Mouse (Mus musculus): Measurements from ENCODE around the gene Oxt.

Oxt gene

DNA sequence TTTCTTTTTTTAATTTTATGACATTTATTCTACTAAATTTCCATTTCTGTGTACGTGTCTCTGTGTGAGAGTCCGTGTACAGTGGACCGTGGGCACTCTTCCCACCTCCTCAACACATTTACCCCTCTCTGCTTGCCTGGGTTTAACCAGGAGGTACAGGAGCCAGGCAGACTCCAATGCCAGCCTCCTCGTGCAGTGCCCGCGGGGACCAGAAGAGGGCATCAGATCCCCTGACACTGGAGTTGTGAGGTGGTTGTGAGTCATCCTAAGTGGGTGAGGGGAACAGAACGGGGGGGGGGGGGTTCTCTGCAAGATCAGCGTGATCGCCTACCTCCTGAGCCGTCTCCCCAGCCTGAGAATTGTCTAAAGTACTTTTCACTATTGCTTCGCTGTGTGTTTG is 2.2 kb downstream of the Oxt start:
- no peak for DNase-seq (ENCODE audit: low read depth, low spot score)

DNA sequence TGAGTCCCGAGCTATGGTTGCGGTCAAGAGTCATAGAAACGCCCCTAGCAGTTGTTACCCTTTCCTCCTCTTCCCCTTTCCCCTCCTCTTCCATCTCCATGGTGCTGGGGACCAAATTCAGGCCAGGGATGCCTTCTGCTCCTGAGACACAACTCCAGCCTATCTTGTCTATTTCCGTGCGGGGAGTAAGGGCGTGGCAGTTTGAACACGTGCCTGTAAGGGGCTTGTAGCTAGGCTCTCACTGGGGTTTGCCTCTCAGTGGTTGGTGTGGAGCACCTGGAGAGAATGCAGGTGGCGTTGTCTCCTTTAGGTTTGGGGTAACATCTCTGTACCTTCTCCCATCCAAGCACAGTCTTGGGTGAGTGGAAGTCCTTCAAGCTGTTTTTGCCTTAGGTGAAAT is 3.8 kb downstream of the Oxt start:
- no peak for DNase-seq (ENCODE audit: low read depth, low spot score)

DNA sequence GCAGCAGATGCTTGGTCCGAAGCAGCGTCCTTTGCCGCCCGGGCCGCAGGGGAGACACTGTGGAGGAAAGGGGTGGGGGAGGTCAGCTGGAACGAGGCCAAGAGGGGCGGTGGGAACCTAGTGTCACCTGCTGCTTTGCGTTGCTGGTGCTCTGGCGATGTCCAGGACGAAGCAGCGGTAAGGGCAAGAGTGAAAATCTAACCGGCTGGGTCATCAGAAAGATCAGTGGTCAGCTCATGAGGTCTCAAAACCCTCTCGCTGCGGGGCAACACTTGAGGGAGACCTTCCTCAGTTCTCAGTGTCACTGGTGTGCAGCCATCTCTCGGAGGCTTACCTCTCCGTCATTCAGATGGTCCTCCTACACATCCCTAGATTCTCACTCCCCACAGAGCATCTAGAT is 5.2 kb downstream of the Oxt start:
- no peak for DNase-seq (ENCODE audit: low read depth, low spot score)

DNA sequence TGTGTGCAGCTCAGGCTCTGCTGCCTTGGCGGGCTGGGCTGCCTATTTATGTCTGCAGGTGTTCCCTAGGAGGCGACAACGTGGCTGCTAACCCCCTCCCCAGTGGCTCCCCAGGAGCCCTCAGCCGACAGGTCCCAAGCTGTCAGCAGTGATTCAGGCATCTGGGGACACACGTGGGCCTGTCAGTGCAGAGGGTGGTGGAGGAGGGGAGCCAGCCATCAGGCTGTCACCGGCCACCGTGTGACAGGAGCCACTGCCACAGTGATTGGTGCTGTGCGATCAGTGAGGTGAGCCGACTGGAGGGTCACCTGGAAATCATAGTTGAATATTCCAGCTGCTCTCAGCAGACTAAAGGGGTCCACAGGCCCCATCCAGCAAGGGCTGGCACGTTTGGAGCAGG is 6.6 kb downstream of the Oxt start, which contains the start of gene Avp:
Gene Avp (minus strand): TSS at position 3 of the 400 bp plus-strand sequence.
- DNase-seq (ENCODE audit: low read depth, low spot score) = no peak

DNA sequence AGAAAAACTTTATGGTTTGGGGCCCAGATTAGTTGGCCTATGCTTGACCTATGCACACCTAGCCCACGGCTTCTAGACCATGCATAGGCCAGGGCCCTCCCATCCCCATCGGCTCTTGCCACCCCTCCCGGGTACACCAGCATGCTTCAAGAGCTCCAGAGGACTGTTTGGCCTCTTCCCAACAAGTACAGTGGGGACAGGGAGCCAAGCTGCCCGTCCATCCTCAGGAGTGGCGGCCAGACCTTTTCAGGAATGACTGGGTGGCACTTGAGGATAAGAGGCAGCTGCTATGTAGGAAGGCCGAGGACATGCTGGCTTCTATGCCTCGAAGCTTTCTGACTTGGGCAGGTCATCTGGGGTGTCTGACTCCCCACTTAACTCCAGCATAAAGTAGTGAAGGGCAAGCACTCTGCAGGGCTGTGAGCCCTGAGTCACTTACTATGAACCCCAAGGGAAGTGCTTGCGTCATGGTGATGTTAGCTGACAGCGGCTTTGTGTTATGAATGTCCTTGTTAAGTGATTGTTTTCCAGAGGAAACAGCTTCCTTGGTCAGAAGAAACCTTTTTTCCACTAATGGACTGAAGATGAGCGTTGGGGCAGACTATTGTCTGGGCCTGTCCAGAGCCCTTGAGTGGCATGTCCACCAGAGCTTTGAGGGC is 8.1 kb downstream of the Oxt start:
- DNase-seq (ENCODE audit: low read depth, low spot score) = no peak

DNA sequence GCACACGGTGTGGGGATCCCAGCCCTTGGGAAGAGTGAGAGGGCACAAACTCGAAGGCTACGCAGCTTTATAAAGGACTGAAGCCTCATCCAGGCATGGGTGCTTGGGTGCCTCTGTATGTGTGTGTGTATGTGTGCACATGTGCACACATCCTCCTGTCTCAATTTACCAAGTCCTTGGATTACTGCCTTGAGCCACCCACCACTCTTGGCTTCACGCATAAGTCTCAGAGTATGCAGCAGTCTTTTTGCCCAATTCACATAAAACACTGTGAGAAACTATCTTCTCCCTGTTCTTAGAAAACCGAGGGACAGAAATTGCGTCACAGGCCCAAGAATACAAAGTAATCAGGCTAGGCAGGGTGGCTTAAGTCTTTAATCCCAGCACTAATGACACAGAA is 10.0 kb downstream of the Oxt start:
- no peak for DNase-seq (ENCODE audit: low read depth, low spot score)

DNA sequence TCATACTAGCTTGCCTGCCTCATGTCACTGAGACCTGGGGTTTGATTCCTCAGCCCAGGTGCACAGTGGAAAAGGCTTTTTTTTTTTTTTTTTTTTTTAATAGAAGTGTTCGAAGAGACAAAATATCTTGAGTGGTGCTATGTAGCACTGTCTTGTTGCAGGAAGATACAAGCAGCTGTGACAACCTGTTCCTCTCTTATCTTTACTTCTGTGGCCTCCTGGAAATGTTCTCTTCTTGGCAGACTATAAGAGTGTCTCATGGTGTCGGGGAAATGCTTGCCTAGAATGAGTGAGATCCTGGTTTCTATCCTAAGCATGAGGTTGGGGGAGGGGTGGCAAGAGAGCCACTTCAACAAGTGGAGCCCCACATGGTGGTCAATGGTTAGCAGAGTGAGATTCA is 12.4 kb downstream of the Oxt start:
- no peak for DNase-seq (ENCODE audit: low read depth, low spot score)

DNA sequence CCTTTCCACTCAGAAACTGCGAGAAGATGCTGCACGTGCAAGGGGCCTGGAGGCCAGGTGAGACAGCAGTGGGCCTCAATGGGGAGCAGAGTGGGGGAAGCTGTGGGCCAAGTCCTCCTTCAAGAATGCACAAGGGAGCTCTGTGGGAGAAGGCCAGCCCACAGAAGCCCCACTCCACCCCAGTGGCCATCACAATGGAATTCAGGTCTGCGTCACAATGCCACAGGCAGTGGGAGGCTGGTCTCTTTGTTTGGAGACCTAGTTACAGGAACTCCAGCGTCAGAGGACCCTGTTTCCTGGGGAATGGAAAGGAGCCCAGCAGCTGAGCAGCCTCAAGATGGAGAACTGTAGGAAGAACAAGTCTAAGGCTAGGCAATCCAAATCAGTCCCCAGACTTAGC is 13.2 kb downstream of the Oxt start:
- no peak for DNase-seq (ENCODE audit: low read depth, low spot score)

DNA sequence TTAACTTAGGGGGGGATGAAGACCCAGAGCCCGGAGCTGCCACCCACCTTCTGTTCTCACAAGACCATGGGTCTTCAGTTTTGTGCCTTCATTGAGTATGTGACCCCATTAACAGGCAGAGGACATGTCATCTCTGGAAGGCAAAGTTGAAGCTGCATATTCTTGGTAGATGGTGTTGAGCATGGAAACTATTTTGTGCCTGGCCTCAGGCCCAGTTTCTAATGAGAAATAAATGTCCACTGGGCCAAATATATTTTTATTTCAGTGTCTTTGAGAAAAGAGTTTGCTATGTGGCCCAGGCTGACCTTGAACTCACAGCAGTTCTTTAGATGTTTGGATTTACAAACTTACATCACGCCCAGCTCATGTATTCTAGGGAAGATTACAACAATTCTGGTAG is 13.8 kb downstream of the Oxt start:
- no peak for DNase-seq (ENCODE audit: low read depth, low spot score)

DNA sequence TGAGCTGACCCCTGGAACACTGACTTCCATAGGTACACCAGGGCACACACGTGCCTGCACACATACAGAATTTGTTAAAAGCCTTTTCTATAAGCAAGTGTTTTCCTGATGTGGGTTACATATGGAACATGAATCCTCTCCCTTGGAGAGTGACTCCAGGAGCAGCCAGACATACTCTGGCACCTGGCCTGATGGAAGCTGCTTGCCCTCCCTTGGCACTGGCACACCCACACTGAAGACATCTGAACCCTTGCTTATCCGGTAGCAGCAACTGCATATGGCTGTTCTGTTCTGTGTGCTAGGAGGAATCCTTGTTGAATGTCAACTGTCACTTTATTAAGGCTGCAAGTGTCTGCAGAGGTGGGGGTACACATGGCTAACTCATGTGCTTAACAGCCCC is 15.0 kb downstream of the Oxt start:
- peak; percentile 44 for DNase-seq (ENCODE audit: low read depth, low spot score)

DNA sequence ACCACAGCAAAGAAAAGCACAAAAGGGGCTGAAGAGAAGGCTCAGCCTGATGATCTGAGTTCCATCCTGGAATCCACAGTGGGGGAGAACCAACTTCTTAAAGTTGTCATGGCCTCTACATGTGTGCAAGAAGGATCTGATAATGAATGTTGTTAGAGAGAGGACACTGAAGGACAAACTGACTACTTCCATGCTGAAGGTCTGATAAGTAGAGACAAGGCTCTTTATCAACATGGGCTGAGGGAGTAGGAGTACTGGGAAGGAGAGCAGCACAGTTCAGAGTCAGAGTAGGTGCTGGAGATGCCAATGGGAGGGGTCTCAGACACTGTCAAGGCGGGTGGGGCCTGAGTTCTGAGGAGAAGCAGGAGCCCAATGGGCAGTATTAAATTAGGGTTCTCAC is 19.6 kb downstream of the Oxt start:
- no peak for DNase-seq (ENCODE audit: low read depth, low spot score)

DNA sequence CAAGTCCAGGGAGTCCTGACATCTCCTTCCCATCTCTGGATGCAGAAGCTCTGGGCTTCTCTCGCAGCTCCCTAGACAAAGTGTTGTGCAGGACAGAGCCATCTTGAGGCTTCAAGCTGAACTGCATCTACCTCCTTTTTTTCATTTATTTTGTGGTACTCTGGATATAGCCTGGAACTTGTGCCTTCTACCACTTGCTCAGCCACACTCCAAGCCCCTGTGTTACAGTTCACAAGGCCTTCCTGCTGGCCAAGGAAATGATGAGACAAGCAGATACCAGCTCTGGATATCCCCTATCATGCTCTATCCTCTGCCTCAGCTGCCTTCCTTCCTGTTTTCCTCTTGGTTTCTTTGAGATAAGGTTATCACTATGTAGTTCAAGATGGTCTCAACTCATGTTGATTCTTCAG is 21.6 kb downstream of the Oxt start:
- DNase-seq (ENCODE audit: low read depth, low spot score) = peak; percentile 16

DNA sequence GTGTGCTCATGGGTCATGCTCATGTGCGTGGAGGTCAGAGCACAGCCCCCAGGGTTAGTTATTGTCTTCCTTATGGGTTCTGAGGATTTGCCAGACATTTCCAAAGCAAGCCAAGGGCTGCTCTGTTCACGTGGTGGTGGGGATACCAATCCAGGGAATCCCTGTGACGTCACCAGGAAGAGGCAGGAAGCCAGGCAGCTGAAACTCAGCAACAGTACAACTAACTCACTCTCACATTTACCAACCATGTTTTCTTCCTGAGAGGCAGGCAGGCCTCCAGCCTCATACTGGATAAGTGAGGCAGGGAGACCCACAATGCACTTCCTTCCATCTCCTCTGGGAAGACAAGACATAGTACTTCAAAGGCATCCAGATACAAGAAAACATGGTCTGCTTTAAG is 22.4 kb downstream of the Oxt start:
- no peak for DNase-seq (ENCODE audit: low read depth, low spot score)

DNA sequence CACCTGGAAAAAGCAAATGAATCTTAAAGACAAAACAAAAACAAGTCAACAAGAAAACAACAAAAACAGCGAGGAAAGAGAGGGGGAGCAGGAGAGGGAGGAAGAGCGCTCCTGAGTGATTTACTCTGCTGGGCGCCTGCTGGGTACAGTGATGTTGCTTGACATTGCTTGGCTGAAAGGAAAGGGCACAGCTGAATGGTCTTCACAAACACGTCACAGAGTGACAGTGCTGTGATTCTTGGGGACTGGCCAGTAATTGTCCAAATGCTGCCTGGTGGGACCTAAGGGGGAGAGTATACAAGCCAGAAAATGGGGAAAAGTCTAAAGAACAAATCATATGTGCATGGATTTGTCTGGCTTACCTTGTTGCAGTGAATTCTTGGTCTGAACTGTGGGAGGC is 26.2 kb downstream of the Oxt start:
- no peak for DNase-seq (ENCODE audit: low read depth, low spot score)

DNA sequence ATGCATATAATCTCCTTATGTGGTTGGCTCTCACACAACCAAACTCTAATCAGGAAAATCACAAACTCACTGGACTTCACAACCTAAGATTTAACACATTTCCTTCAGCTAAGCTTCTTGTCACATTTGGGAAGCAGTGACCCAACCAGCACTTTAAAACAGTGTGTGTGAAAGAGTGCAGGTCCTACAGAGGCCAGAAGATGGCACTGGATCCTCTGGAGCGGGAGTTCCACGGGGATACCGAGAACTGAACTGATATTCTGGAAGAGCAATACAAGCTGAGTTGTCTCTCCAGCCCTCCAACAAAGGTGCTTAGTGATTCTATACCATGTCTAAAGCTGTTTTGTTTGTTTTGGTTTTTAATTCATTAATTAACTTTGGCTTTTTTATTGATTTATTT is 37.1 kb downstream of the Oxt start:
- no peak for DNase-seq (ENCODE audit: low read depth, low spot score)

DNA sequence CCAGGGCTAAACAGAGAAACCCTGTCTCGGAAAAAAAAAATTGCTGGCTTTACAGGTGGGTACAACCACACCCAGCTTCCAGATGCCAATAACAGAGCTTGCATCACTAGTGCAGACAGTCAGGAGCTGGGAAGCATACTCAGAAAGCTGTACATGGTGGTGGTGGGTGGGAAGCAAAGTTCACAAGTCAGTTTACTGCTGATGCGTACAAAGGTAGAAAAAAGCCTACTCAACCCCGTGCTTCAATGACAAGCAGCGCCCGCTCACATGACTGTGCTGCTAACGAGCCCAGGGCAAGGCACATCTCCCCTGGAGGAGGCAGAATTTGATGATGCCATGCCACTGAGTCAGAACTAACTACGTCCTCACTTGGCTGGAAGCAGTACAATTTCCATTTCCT is 43.0 kb downstream of the Oxt start:
- no peak for DNase-seq (ENCODE audit: low read depth, low spot score)
